Mouse (Mus musculus): Measurements from ENCODE around the gene Gpbar1.

The Gpbar1 gene

DNA sequence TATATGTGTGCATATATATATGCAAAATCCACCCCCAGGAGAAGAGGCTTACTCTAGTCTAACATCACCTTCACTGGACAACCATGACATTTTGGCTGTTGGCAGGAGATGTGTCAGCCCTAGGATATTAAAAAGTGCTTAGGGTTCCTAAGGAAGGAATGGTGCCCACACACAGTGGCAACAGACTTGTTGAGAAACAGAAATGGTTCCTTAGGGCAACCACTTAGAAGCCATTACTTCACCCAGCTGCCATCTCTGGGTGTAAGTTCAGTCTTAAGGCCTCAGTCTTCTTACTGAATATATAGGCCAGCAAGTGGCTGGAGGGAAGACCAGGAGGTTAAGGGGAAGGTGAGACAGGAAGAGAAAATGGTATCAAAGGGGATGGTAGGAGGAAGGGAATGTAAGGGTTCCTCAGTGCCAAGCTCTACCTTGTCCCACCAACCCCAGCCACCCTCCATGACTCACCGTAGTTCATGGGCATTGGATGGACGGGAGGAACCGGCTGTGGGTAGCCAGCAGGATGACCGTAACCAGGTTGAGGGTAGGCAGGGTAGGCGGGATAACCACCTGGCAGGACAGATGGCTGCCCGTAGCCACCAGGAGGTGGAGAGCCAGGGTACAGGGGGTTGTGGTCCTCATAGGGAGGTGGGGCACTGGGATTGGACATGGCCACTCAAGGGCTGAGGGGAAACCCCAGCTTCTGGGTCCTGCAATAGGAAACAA, 16.5 kb downstream of the Gpbar1 start:
- no peak for DNase-seq (ENCODE audit: low spot score in 2 of 2)

DNA sequence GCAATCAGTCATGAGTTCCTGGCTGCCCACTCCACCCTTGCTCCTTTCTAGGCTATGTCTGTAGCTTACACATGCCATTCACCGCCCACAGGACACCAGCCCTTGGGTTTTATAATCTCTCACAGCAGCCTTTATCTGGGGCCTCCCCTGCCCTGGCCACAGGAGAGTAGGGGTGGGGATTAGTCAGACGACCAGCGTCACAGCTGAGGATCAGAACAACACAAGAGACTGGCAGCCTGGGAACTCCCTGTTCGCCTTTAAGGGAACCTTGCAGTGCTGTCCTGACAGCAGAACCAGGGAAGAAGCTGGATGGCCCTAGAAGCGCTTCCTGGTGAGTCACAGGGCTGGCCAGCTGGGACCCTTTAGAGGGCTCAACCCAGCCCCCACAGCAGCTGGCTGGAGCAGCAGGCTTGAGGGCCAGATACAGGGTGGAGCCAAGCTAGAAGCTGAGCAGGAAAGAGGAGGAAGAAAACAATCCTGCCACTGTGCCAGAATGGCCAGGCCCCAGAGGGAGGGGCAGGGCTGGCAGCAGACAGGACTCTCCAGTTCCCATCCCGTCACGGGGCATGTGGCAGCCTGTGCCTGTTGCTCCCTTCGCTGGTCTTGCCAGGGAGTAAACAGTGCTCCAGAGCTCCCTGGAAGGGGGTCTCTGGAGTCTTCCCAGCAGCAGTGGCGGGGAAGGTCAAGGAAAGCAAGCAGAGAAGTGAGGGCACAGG, 17.3 kb downstream of the Gpbar1 start:
- peak; percentile 75 to 83 for DNase-seq (ENCODE audit: low spot score in 2 of 2)

DNA sequence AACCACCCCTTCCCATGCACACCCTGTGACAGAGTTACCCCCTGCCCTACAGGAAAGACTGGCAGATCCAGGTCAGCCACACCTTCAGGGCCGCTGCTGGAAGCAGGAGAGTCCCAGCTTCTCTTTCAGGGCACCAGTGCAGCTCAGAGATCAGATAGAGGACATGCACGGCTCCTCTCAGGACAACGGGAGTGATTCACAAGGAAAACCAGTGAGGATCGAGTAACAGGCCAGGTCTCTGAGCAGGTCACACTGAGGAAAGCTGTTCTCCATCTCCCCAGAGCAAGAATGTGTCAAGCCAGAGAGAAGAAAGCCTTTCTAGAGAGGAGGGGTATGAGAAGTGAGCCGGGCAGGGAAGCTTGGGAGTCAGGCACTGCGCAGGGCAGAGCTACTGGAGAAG, 18.1 kb downstream of the Gpbar1 start:
- DNase-seq (ENCODE audit: low spot score in 2 of 2): no peak

DNA sequence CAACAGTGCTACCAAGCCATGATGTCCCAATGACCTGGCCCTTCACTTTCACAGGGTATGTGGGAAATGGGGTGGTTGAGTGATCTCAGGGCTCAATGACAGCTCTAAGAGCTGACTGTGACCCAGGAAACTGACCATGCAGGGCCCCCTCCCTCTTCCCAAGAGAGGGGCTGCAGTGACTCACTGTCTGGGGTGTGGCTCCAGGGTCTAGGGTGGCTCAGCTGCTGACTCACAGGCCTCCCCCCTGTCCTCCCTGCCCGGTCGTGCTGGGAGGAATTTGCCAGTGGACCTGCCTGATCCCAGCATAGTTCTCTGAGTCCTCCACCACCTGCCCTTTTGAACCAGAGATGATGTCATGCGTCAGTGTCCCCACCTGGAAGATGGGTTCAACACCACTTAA, 18.9 kb downstream of the Gpbar1 start:
- DNase-seq (ENCODE audit: low spot score in 2 of 2): no peak

DNA sequence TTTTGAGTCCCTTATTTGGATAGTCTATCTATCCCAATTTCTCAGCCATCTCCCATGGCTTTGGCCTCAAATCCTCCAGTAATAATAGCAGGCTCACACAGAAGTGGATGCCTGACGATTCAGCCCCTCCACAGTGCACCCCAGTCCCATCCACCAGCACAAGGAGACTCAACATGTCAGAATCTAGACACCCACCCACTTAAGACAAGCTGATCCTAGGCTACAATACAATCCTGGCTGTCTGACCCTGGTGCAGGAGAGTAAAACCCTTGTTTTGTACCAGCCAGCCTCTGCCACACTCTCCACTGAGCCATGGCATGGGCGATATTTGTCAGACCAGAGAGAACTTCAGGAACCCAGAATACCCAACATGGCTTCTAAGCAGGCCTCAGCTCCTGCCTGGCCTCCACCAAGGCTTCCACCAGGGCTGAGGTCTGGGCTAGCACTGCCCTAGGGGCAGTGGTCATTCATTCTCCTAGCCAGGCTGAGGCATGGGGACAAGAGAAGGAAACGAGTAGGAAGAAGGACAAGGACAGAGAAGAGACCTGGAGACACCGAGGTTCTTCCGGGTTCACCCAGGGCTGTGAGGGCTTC, 19.9 kb downstream of the Gpbar1 start:
- DNase-seq (ENCODE audit: low spot score in 2 of 2): no peak

DNA sequence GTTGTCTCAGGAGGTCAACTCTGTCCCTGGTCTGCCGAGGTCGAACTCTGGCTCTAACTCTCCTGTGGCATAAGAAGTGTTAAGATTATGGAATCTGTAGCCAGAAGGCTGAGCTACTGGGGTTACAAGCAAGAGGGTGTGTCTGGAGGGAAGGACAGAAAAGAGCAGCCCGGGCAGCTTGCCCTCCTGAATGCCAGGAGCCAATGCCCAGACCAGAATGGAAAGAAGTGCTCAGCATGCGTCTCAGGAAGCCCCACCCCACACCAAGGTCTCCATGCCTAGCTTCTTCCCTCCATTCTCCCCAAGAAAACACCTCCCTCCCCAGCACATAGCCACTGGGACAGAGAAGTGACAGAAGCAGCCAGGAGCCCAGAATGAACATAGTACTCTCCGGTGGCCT, 20.6 kb downstream of the Gpbar1 start:
- no peak for DNase-seq (ENCODE audit: low spot score in 2 of 2)

DNA sequence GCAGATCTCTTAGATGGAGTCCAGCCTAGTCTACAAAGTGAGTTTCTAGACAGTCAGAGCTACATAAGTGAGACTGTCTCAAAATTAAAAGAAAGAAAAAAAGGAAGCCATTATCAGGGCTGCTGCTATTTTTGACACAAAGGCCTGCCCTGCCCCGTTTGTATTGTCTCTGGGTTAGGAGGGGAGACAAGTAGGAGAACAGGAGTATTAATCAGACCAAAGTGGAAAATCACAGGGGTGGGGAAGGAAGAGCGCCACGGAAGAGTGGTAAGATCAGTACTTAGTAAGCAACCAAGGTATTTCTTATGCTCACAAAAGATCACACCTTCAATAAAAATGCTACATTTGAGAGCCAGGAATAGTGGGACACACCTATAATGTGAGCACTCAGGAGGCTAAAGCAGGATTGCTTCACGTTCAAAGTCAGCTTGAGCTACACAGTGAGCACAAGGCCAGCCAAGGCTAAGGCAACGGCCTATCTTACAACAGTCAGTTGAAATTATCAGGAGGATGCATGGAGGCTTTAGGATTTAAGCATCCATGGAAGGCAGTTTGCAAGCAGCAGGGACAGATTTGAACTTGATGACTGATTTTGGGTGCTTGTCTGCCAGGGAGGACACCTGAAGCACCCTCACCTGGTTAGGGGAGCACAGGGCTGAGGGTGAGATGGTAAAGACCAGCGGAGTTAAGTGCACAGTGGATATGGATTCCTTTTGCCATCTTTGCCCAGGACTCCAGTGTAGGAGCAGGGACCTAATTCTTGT, 22.2 kb downstream of the Gpbar1 start:
- DNase-seq (ENCODE audit: low spot score in 2 of 2): no peak

DNA sequence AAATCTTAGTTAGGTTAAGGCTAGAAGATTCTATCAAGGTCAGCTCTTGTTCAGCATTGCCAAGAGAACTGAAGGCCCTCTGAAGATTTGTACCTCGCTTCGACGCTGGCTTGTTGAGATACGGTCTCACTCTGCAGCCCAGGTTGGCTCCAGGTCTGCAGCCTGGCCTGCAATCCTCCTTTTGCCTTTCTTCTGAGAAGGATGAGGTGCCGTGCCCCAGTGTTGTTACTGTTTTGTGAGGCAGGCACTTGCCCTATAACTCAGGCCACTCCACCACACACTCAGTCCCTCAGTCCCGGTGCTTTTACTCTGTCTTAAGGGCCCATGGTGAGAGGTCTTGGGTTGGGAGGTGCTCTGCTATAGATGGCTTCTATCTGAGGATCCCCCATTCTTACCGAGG, 23.9 kb downstream of the Gpbar1 start:
- DNase-seq (ENCODE audit: low spot score in 2 of 2): no peak

DNA sequence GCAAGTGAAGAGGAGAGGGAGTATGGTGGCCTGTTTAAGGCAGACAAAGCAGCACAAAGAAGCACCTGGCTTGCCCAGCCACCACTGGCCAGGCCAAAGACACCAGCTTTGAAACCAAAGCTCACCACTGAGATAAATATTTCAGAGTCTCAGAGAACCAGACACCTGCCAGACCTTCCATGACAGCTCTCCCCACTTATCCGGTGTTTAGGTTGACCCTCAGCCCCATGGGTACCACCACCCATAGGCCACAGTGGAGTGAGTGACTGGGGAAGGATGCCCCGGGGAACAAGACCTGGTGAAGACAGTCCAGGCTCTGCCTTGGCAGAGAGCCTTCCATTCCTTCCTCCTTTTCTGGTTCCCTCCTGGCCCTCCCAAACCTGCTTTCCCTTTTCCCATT, 24.5 kb downstream of the Gpbar1 start:
- DNase-seq (ENCODE audit: low spot score in 2 of 2): no peak

DNA sequence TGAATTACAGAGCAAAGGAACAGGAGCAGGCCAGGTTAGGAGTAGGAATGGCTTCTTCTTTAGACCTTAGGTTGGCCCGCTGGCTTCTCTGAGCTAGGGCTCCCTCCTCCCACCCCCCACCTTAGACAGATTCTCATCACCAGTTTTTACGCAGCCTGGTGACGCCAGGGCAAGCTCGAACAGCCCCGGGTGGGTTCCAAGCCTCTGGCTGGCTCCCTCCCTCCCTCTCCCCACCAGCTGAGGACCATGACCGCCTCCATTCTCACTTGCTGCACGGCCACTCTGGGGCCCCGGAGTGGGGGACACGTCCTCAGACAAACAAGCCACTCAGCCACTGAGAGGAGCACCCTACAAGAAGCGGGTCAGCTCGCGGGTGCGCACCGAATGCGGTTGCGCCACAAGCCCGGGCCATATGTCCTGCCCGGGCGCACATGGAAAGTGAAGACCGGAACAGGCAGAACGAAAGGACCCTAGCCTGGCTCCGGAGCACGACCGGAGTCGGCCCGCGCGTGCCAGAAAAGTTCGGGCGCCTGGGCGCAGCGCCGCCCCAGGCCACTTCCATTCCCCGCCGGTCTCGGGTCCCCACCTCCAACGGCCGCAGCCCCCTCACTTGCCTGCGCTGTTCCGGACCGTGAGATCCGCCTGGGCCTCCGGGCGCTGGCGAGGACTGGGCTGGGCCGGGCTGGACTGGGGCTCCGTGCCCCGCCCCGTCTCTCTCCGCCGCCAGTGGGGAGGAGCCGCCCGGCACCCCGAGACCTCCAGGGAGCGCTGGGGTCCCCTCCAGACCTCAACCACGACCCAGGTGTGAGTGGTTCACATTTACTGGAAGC, 25.4 kb downstream of the Gpbar1 start:
- DNase-seq (ENCODE audit: low spot score in 2 of 2): peak in 1 of 2 experiments; percentile 45

DNA sequence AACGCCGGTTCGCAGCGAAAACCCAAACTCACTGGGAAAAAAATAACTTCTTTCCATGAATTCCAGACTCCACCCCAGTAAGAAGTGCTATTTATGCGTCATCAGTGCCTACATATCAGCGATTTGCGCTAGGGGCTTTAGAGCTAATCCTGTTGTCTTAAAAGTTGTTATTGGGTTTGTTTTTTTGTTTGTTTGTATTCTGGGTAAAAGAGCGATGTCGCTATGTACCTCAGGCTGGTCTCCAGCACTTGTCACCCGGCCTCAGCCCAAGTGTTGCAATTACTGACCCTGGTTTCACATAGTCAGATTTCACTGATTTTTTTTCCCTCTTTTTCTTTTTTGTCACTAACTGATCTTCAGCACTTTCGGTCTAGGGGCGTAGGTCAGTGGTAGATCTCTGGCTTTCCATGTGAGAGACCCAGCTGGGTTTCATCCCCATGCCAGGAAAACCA, 26.0 kb downstream of the Gpbar1 start:
- no peak for DNase-seq (ENCODE audit: low spot score in 2 of 2)

DNA sequence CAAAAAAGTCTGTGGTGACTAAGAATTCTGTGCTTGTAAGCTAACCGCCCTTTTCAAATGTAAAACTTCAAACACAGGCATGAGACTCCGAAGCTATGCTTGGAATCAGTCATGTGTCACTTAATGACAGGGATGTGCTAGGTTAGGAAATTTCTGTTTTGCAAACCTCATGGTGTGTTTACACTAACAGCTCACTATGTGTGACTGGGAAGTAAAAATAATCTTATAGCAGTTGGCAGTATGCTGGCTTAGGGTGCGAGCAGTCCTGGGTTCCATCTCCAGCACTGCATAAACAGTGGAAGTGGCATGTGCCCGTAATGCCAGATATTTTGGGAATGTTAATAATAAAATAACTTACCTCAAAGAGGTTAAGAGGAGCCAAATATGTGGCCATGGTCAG, 26.6 kb downstream of the Gpbar1 start:
- no peak for DNase-seq (ENCODE audit: low spot score in 2 of 2)

DNA sequence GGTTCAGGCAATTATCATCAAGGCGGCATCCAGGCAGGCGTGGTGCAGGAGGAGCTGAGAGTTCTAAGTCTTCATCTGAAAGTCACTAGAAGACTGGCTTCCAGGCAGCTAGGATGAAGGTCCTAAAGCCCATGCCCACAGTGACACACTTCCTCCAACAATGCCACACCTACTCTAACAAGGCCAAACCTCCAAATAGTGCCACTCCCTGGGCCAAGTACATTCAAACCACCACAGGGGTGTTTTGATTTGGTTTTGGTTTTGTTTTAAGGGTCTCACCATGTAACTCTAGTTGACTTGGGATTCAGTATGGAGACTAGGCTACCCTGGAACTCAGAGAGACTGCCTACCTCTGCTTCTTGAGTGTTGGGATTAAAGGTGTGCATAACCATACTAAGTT, 27.2 kb downstream of the Gpbar1 start, which contains the start of gene Tmbim1:
Tmbim1 (minus strand) TSS at position 101 of the 400 bp plus-strand sequence.
- no peak for DNase-seq (ENCODE audit: low spot score in 2 of 2)

DNA sequence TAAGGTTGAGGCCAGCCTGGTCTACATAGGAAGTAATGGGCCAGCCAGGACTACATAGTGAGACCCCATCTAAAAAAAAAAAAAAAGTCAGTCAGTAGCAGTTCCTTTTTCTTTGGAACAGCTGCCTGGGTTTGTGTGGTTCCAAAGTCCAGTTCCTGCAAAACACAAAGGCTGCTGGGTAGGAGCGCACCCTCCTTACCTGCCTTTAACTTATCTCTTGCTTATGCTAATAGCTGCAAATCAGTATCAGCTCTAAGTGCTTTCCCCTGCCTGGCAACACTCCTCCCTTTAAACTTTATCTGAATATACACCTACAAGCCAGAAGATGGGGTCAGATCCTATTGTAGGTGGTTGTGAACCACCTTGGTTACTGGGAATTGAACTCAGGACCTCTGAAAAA, 28.8 kb downstream of the Gpbar1 start:
- no peak for DNase-seq (ENCODE audit: low spot score in 2 of 2)

DNA sequence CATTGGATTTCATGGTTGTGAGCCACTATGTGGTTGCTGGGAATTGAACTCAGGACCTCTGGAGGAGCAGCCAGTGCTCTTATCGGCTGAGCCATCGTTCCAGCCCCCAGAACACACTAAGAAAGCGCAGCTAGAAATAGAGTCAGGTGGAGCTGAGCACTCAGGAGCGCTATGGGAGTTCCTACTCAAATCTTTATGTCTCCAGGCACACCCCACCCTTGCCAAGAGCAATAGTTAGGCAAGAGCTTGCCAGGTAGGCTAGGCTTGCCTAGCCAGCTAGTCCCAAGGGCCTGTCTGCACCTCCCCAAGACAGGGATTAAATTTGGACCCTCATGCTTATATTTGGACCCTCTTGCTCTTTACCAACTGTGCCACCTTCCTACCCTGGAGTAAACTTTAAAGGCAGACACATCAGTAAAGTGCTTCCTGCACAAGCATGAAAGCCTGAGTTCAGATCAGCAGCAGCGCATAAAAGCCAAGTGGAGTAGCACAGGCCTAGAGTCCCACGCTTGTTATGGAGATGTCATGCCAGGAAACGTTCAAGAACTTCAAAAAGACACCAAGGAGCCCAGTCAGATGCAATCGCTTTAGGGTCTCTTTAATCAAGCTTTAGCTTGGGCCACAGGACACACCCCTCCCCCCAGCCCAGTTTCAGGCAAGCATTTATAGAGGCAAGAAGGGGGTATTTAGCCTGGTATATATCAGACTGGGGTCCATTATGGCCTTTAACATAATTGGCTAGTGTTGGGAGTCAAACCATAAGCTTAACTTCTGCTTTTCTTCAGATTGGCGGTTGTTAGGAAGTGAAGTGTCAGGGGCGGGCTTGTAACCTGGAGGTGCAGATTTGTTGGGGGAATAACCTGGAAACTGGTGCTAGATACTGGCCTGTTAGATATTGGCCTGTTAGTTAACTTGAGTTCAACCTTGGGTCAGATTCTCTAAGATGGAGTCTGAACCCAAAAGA, 29.9 kb downstream of the Gpbar1 start:
- no peak for DNase-seq (ENCODE audit: low spot score in 2 of 2)

DNA sequence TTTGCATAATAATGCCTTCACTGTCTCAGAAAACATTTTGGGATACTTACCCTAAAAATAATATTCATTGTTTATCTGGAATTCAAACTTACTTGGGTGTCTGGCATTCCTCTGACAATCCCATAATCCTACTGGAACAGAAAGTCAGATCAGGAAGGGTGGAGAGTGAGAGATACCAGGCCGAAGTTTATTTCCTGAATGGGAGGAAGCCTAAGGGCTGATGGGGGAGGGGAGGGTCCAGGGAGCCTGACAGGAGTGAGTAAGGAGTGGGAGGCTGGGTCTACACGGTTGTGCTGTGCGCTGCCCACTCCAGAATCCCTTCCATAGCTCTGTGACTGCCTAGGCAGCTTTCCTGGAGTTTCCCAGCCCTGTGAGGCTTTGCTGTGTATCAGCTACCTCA, 31.4 kb downstream of the Gpbar1 start:
- no peak for DNase-seq (ENCODE audit: low spot score in 2 of 2)

DNA sequence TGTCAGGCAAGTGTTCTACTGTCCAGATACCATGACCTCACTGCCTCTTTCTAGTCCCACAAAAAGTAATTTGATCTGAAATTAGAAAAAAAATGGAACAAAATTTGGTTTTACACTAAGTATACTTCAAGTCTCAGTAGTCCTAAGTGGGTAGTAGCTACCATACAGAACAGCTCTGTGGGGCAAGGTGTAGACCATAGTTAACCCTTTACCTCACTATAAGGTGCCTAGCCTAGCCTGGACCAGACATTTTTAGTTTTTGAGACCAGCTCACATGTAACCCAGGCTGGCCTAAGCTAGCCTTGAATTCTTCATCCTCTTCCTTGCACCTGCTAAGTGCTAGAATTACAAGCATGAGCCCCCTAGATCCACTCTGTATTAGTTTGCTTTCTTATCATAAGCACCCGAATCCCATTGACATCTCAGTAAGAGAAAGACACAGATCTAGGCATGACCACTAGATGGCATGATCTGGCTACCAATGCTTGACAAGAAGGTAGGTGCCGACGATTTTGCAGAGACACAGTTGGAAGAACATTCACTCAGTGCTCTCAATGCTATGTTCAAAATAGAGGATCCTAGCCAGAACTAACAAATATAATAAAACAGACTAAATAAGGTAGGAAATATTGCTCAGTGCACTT, 34.8 kb downstream of the Gpbar1 start:
- peak in 1 of 2 experiments; percentile 53 for DNase-seq (ENCODE audit: low spot score in 2 of 2)

DNA sequence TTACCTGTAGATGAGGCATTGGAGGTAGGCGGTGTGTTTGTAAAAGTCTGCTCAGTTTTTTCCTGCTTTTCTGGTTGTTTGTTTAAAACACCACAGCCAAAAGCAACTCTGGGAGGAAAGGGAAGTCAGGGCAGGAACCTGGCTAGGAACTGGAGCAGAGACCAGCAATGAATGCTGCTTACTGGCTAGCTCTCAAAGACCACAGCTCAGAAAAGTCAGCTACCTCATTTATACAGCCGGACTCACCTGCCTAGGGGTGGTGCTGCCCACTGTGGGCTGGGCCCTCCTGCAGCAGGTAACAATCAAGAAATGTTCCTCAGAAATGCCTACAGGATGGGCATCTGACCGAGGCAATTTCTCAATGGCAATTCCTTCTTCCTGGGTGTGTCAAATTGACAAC, 36.4 kb downstream of the Gpbar1 start:
- no peak for DNase-seq (ENCODE audit: low spot score in 2 of 2)

DNA sequence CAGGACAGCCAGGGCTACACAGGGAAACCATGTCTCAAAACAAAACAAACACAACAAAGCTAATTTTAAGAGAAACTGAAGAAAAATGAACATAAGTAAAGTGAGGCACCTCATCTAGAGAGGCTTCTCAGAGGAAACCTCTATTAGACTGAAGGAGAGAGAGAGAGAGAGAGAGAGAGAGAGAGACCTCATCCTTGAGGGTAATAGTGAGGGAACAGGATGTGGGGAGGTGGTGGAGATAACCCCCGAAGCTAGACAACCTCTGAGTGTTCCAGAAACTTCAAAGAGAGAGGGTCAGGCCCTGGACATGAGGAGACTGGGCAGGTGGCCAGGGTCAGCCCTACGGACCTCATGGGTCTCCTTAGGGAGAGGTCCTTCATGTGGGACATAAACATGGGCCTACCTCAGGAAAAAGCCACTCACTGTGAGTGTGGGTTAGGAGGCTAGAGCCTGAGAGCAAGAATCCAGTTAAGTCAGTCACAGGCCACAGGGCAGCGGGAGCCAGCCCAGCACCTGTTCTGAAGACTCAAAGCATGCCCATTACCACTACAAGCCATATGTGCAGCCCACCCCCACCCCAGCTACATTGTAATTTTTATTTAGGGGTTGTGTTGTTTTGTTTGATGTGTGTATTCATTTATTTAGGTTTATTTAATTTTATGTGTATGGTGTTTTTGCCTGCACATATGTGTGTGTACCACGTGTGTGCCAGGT, 37.9 kb downstream of the Gpbar1 start:
- DNase-seq (ENCODE audit: low spot score in 2 of 2): no peak
